Mouse (Mus musculus): ENCODE results near the gene Lsamp. TPM values are rescaled to one million over a fixed set of nuclear protein-coding genes. Genes with fewer than 3 reads are reported as not detected.

Gene Lsamp
- polyA plus RNA-seq, 1 experiment from 2014 or later = 8.2 TPM

GRCm38 (mm10) chr16:41764285-41764684 is 1780.1 kb downstream of the Lsamp start:
- Histone ChIP-seq H3K4me3 (replicated peaks; ENCODE audit: low read length) (no peak overlapping the region), H3K27me3 (ENCODE audit: control insufficient read depth, insufficient read depth, low read length) (no peaks in the 10 kb centered on the region), H3K27ac (ENCODE audit: low read length) (no peak overlapping the region), H3K36me3 (ENCODE audit: control insufficient read depth, insufficient read depth, low read length) (no peaks in the 10 kb centered on the region), H3K4me2 (ENCODE audit: low read depth, low read length) (no peak overlapping the region), H3K9ac (ENCODE audit: low read length) (no peak overlapping the region), H3K9me3 (replicated peaks; ENCODE audit: control insufficient read depth, low read length) (no peaks in the 10 kb centered on the region), H3K4me1 (ENCODE audit: control insufficient read depth, insufficient read depth, low read length) (no peaks in the 10 kb centered on the region)
- 58% methylated on average over 6 of the region's 6 CpGs for WGBS
- ATAC-seq (ENCODE audit: insufficient read depth, low FRiP score) = no peak

GRCm38 (mm10) chr16:41771427-41772125 is 1787.4 kb downstream of the Lsamp start:
- ATAC-seq (ENCODE audit: insufficient read depth, low FRiP score) = no peak
- no peaks in the 10 kb centered on the region for H3K4me1 ChIP-seq (ENCODE audit: control insufficient read depth, insufficient read depth, low read length)
- no peak overlapping the region for H3K4me3 ChIP-seq (replicated peaks; ENCODE audit: low read length)
- WGBS = 62% methylated on average over 4 of the region's 4 CpGs
- H3K27ac ChIP-seq (ENCODE audit: low read length) = no peak overlapping the region
- no peak overlapping the region for H3K4me2 ChIP-seq (ENCODE audit: low read depth, low read length)
- no peaks in the 10 kb centered on the region for H3K9me3 ChIP-seq (replicated peaks; ENCODE audit: control insufficient read depth, low read length)
- no peaks in the 10 kb centered on the region for H3K36me3 ChIP-seq (ENCODE audit: control insufficient read depth, insufficient read depth, low read length)
- H3K9ac ChIP-seq (ENCODE audit: low read length) = no peak overlapping the region
- no peaks in the 10 kb centered on the region for H3K27me3 ChIP-seq (ENCODE audit: control insufficient read depth, insufficient read depth, low read length)

- Histone ChIP-seq H3K9ac (ENCODE audit: low read length) (no peak overlapping the region), H3K27me3 (ENCODE audit: control insufficient read depth, insufficient read depth, low read length) (no peaks in the 10 kb centered on the region), H3K4me3 (replicated peaks; ENCODE audit: low read length) (no peak overlapping the region), H3K4me1 (ENCODE audit: control insufficient read depth, insufficient read depth, low read length) (no peaks in the 10 kb centered on the region), H3K27ac (ENCODE audit: low read length) (no peak overlapping the region), H3K36me3 (ENCODE audit: control insufficient read depth, insufficient read depth, low read length) (no peaks in the 10 kb centered on the region), H3K9me3 (replicated peaks; ENCODE audit: control insufficient read depth, low read length) (no peaks in the 10 kb centered on the region), H3K4me2 (ENCODE audit: low read depth, low read length) (no peak overlapping the region)
- WGBS = 19% methylated on average over 1 of the region's 1 CpGs
- ATAC-seq (ENCODE audit: insufficient read depth, low FRiP score) = no peak
These were observed 1793.4 kb downstream of the Lsamp start for GRCm38 (mm10) chr16:41777586-41777985.

- Histone ChIP-seq H3K36me3 (ENCODE audit: control insufficient read depth, insufficient read depth, low read length) (no peaks in the 10 kb centered on the region), H3K4me3 (replicated peaks; ENCODE audit: low read length) (no peak overlapping the region), H3K27me3 (ENCODE audit: control insufficient read depth, insufficient read depth, low read length) (no peaks in the 10 kb centered on the region), H3K4me1 (ENCODE audit: control insufficient read depth, insufficient read depth, low read length) (no peaks in the 10 kb centered on the region), H3K27ac (ENCODE audit: low read length) (no peak overlapping the region), H3K9me3 (replicated peaks; ENCODE audit: control insufficient read depth, low read length) (no peaks in the 10 kb centered on the region), H3K4me2 (ENCODE audit: low read depth, low read length) (no peak overlapping the region), H3K9ac (ENCODE audit: low read length) (no peak overlapping the region)
- ATAC-seq (ENCODE audit: insufficient read depth, low FRiP score) = no peak
- 83% methylated on average over 2 of the region's 2 CpGs for WGBS
These were observed 1801.4 kb downstream of the Lsamp start for GRCm38 (mm10) chr16:41785600-41785999.

- H3K4me2 ChIP-seq (ENCODE audit: low read depth, low read length) = no peak overlapping the region
- WGBS = 88% methylated on average over 3 of the region's 3 CpGs
- no peaks in the 10 kb centered on the region for H3K4me1 ChIP-seq (ENCODE audit: control insufficient read depth, insufficient read depth, low read length)
- no peak overlapping the region for H3K27ac ChIP-seq (ENCODE audit: low read length)
- ATAC-seq (ENCODE audit: insufficient read depth, low FRiP score) = no peak
- no peaks in the 10 kb centered on the region for H3K27me3 ChIP-seq (ENCODE audit: control insufficient read depth, insufficient read depth, low read length)
- no peaks in the 10 kb centered on the region for H3K9me3 ChIP-seq (replicated peaks; ENCODE audit: control insufficient read depth, low read length)
- no peak overlapping the region for H3K4me3 ChIP-seq (replicated peaks; ENCODE audit: low read length)
- no peaks in the 10 kb centered on the region for H3K36me3 ChIP-seq (ENCODE audit: control insufficient read depth, insufficient read depth, low read length)
- no peak overlapping the region for H3K9ac ChIP-seq (ENCODE audit: low read length)
These were observed 1802.5 kb downstream of the Lsamp start for GRCm38 (mm10) chr16:41786704-41787103.

DNA sequence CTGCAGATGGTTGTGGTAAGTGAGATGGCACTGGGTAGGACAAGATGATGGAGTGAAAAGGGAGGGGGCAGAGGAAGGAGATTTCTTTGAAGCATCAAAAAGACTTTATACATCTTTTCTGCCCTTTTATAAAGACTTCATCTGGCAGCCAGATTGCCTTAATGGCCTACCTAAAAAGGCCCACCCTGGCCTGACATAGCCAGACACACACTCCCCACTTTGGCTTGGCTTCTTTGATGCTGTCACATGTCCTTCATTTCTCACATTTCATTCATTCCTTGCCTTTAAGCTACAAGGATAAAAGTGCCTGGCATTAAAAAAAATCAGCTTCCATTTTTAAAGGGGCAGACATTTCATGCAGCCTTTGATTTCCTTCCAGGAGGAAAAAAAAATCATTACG is 1803.0 kb downstream of the Lsamp start:
- no peaks in the 10 kb centered on the region for H3K9me3 ChIP-seq (replicated peaks; ENCODE audit: control insufficient read depth, low read length)
- no peak overlapping the region for H3K4me2 ChIP-seq (ENCODE audit: low read depth, low read length)
- H3K4me1 ChIP-seq (ENCODE audit: control insufficient read depth, insufficient read depth, low read length) = no peaks in the 10 kb centered on the region
- H3K9ac ChIP-seq (ENCODE audit: low read length) = no peak overlapping the region
- no peak overlapping the region for H3K27ac ChIP-seq (ENCODE audit: low read length)
- H3K36me3 ChIP-seq (ENCODE audit: control insufficient read depth, insufficient read depth, low read length) = no peaks in the 10 kb centered on the region
- no peak overlapping the region for H3K4me3 ChIP-seq (replicated peaks; ENCODE audit: low read length)
- H3K27me3 ChIP-seq (ENCODE audit: control insufficient read depth, insufficient read depth, low read length) = no peaks in the 10 kb centered on the region
- ATAC-seq (ENCODE audit: insufficient read depth, low FRiP score) = no peak
- WGBS = 58% methylated on average over 1 of the region's 1 CpGs

- no peak overlapping the region for H3K4me3 ChIP-seq (replicated peaks; ENCODE audit: low read length)
- H3K4me1 ChIP-seq (ENCODE audit: control insufficient read depth, insufficient read depth, low read length) = no peaks in the 10 kb centered on the region
- no peak overlapping the region for H3K4me2 ChIP-seq (ENCODE audit: low read depth, low read length)
- H3K27ac ChIP-seq (ENCODE audit: low read length) = no peak overlapping the region
- H3K27me3 ChIP-seq (ENCODE audit: control insufficient read depth, insufficient read depth, low read length) = no peaks in the 10 kb centered on the region
- H3K9me3 ChIP-seq (replicated peaks; ENCODE audit: control insufficient read depth, low read length) = no peaks in the 10 kb centered on the region
- no peak for ATAC-seq (ENCODE audit: insufficient read depth, low FRiP score)
- no peaks in the 10 kb centered on the region for H3K36me3 ChIP-seq (ENCODE audit: control insufficient read depth, insufficient read depth, low read length)
- WGBS = 90% methylated on average over 2 of the region's 2 CpGs
- H3K9ac ChIP-seq (ENCODE audit: low read length) = no peak overlapping the region
These were observed 1805.9 kb downstream of the Lsamp start for GRCm38 (mm10) chr16:41790016-41790415.

- H3K27ac ChIP-seq (ENCODE audit: low read length) = no peak overlapping the region
- WGBS = 67% methylated on average over 6 of the region's 6 CpGs
- H3K36me3 ChIP-seq (ENCODE audit: control insufficient read depth, insufficient read depth, low read length) = no peaks in the 10 kb centered on the region
- ATAC-seq (ENCODE audit: insufficient read depth, low FRiP score) = no peak
- H3K4me1 ChIP-seq (ENCODE audit: control insufficient read depth, insufficient read depth, low read length) = no peaks in the 10 kb centered on the region
- H3K27me3 ChIP-seq (ENCODE audit: control insufficient read depth, insufficient read depth, low read length) = no peaks in the 10 kb centered on the region
- H3K4me3 ChIP-seq (replicated peaks; ENCODE audit: low read length) = no peak overlapping the region
- H3K9ac ChIP-seq (ENCODE audit: low read length) = no peak overlapping the region
- no peak overlapping the region for H3K4me2 ChIP-seq (ENCODE audit: low read depth, low read length)
- H3K9me3 ChIP-seq (replicated peaks; ENCODE audit: control insufficient read depth, low read length) = no peaks in the 10 kb centered on the region
These were observed 1836.2 kb downstream of the Lsamp start for GRCm38 (mm10) chr16:41820369-41820768.

DNA sequence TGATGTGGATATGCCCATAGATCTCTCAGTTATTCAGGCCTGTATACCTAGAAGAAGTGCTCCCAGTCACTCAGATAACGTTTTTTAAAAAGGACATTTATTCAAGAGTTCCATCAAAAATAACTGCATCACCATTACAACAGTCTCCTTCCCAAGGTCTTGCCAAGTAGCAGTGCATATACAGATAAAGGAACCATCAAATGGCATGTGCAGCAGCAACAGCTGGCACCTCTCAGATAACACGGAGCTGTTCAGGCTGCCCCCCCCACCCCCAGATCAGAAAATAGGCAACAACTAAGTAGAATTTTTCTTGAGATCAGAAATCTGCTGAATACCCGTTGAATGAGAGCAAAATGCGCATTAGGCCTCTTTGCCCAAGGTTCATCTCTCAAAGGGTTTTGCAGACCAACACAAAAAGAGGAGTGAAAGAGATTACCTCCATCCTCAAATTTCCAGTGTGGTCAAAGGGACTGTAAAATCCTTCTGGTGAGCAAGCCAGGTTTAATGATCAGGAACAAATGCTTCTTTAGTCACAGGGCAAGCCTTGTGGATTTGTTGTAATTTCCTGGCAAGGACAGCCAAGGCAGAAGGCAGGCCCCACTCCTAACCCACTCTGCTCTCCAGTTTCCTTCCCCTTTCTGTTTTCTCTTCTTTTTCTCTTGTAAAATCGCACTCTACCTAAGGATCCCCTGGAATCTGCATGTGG is 1842.9 kb downstream of the Lsamp start:
- no peak for ATAC-seq (ENCODE audit: insufficient read depth, low FRiP score)

More for the DNA sequence above, 1842.9 kb downstream of the Lsamp start:
- no peaks in the 10 kb centered on the region for H3K36me3 ChIP-seq (ENCODE audit: control insufficient read depth, insufficient read depth, low read length)
- H3K4me3 ChIP-seq (replicated peaks; ENCODE audit: low read length) = no peak overlapping the region
- WGBS = 66% methylated on average over 5 of the region's 5 CpGs
- H3K9ac ChIP-seq (ENCODE audit: low read length) = no peak overlapping the region
- no peak overlapping the region for H3K4me2 ChIP-seq (ENCODE audit: low read depth, low read length)
- H3K9me3 ChIP-seq (replicated peaks; ENCODE audit: control insufficient read depth, low read length) = no peaks in the 10 kb centered on the region
- H3K27me3 ChIP-seq (ENCODE audit: control insufficient read depth, insufficient read depth, low read length) = no peaks in the 10 kb centered on the region
- H3K4me1 ChIP-seq (ENCODE audit: control insufficient read depth, insufficient read depth, low read length) = no peaks in the 10 kb centered on the region
- H3K27ac ChIP-seq (ENCODE audit: low read length) = no peak overlapping the region

Data from stomach, embryonic 16.5 days (tissue).